Mouse (Mus musculus): ENCODE results near the gene Pgk2. TPM values are rescaled to one million over a fixed set of nuclear protein-coding genes. Genes with fewer than 3 reads are reported as not detected.

Gene Pgk2
- not detected for polyA plus RNA-seq (2012; fragmentation: generic; extraction: Trizol)

GRCm38 (mm10) chr17:40208540-40208939 is at the start of gene Pgk2:
Gene Pgk2, minus strand, starts transcription at chr17:40208640.

GRCm38 (mm10) chr17:40242135-40242534 is 33.7 kb upstream of the Pgk2 start, which contains the start of gene Crisp3:
Gene Crisp3, minus strand, starts transcription at chr17:40242288.

Other genes with a start within 250 kb of the Pgk2 start
- not detected for gene AC192777.2, start 113.2 kb downstream of the Pgk2 start, polyA plus RNA-seq (2012; fragmentation: generic; extraction: Trizol)
- not detected for gene Crisp3, start 33.6 kb upstream of the Pgk2 start, polyA plus RNA-seq (2012; fragmentation: generic; extraction: Trizol)
- gene Crisp1, start 110.6 kb upstream of the Pgk2 start, polyA plus RNA-seq (2012; fragmentation: generic; extraction: Trizol): not detected

Measured in C3H10T1/2 (cell line).